Mouse (Mus musculus): ENCODE data around the gene Spg20. TPM values are rescaled to one million over a fixed set of nuclear protein-coding genes. Genes with fewer than 3 reads are reported as not detected.

Gene Spg20
- polyA plus RNA-seq, 1 experiment from 2014 or later, result 18.7 TPM

DNA sequence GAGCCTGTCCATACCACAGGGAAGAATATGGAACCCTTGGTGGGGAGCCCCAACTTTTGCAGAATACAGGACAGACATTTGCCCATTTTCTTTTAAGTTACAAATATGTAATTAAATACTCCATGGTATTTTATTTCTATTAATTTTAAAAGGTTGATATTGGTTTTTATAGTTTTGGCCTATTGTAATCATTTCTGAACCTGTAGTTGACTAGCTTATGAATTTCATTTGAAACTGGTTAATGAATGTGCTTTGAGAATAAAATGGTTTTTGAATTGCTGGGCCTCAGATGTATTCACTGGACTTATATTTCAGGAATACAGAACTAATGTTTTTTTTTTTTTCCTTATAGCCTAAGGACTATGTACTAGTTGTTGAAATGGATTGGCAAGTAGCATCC, 25.1 kb downstream of the Spg20 start, which contains the start of gene Ccdc169:
TSS of gene Ccdc169 (plus strand) at position 301 of the 400 bp plus-strand sequence.
- Histone ChIP-seq H3K4me2 (replicated peaks; ENCODE audit: low read depth, low read length) (no peak within 1 kb of the TSS), H3K27ac (ENCODE audit: low read length) (no peak within 1 kb of the TSS), H3K27me3 (replicated peaks; ENCODE audit: insufficient read depth, low read length) (no peaks in the 10 kb centered on the region), H3K4me1 (ENCODE audit: insufficient read depth, low read depth, low read length) (no peaks in the 10 kb centered on the region), H3K9ac (replicated peaks; ENCODE audit: low read depth) (no peak within 1 kb of the TSS), H3K4me3 (ENCODE audit: low read depth, low read length) (no peak within 1 kb of the TSS), H3K9me3 (ENCODE audit: low read length) (no peaks in the 10 kb centered on the region), H3K36me3 (ENCODE audit: insufficient read depth, low read length) (peaks cover 27% of the 10 kb centered on the region)
- ATAC-seq (no peak), DNase-seq (ENCODE audit: low spot score) (no peak)
- TF ChIP-seq CTCF (IDR thresholded peaks at IDR 0.05) (no peak), EP300 (IDR thresholded peaks at IDR 0.05) (no peak)

DNA sequence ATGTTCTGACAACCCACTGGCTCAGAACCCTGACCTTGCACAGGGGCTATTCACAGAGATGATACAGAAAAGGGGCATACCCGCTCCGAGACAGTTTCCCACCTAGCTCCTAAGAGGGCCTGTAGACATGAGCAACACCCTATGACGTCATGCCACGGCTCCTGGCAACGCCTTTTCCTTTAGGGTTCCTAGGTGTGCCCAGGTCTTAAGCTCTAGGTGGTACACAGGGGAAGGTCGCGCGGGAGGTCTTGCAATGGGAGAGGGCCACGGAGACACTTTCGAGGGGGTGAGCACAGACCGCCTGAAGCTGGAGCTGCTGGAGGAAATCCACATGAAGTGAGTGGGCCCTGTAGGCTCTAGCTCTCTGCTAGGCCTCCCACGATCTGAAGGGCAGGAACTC, 27.9 kb downstream of the Spg20 start:
- no peaks in the 10 kb centered on the region for H3K9me3 ChIP-seq (ENCODE audit: low read length)
- H3K27ac ChIP-seq (ENCODE audit: low read length), result no peak overlapping the region
- no peak for ATAC-seq
- H3K9ac ChIP-seq (replicated peaks; ENCODE audit: low read depth), result no peak overlapping the region
- H3K4me3 ChIP-seq (ENCODE audit: low read depth, low read length), result no peak overlapping the region
- no peak overlapping the region for H3K4me2 ChIP-seq (replicated peaks; ENCODE audit: low read depth, low read length)
- no peak for DNase-seq (ENCODE audit: low spot score)
- TF ChIP-seq EP300 (IDR thresholded peaks at IDR 0.05) (no peak), CTCF (IDR thresholded peaks at IDR 0.05) (no peak)
- H3K4me1 ChIP-seq (ENCODE audit: insufficient read depth, low read depth, low read length), result no peaks in the 10 kb centered on the region
- H3K36me3 ChIP-seq (ENCODE audit: insufficient read depth, low read length), result peaks cover 11% of the 10 kb centered on the region; the same call in 1 of the 2 replicates
- H3K27me3 ChIP-seq (replicated peaks; ENCODE audit: insufficient read depth, low read length), result no peaks in the 10 kb centered on the region
- WGBS, result 93% methylated on average over 12 of the region's 12 CpGs

GRCm38 (mm10) chr3:55141401-55141800, 29.5 kb downstream of the Spg20 start:
- ATAC-seq (no peak), DNase-seq (ENCODE audit: low spot score) (no peak)
- TF ChIP-seq CTCF (IDR thresholded peaks at IDR 0.05), result no peak
- TF ChIP-seq EP300 (IDR thresholded peaks at IDR 0.05), result no peak
- no peak overlapping the region for H3K9ac ChIP-seq (replicated peaks; ENCODE audit: low read depth)
- no peak overlapping the region for H3K27ac ChIP-seq (ENCODE audit: low read length)
- H3K4me3 ChIP-seq (ENCODE audit: low read depth, low read length), result no peak overlapping the region
- 0 out of 2 replicates have a peak, but pooled peaks cover 2% of the 10 kb centered on the region for H3K36me3 ChIP-seq (ENCODE audit: insufficient read depth, low read length)
- H3K27me3 ChIP-seq (replicated peaks; ENCODE audit: insufficient read depth, low read length), result no peaks in the 10 kb centered on the region
- 70% methylated on average over 2 of the region's 2 CpGs for WGBS
- no peak overlapping the region for H3K4me2 ChIP-seq (replicated peaks; ENCODE audit: low read depth, low read length)
- no peaks in the 10 kb centered on the region for H3K9me3 ChIP-seq (ENCODE audit: low read length)
- H3K4me1 ChIP-seq (ENCODE audit: insufficient read depth, low read depth, low read length), result no peaks in the 10 kb centered on the region

DNA sequence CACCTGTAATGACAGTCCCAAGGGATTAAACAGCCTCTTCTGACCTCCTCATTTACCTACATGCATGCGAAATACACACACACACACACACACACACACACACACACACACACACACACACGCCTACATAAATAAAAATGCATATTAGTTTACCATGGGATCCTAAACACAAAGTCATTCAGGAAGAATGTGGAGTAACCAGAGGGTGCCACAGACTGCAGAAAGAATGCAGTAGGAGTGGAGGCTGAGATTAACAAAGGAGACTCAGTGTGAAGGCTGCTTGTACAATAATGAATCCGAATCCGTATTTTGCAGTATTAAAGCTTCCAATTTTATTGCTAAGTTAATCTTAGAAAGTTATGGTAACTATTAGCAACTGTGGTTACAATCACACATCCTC, 33.0 kb downstream of the Spg20 start:
- Histone ChIP-seq H3K4me2 (replicated peaks; ENCODE audit: low read depth, low read length) (no peak overlapping the region), H3K4me3 (ENCODE audit: low read depth, low read length) (no peak overlapping the region), H3K27me3 (replicated peaks; ENCODE audit: insufficient read depth, low read length) (no peaks in the 10 kb centered on the region), H3K36me3 (ENCODE audit: insufficient read depth, low read length) (no peaks in the 10 kb centered on the region), H3K9ac (replicated peaks; ENCODE audit: low read depth) (no peak overlapping the region), H3K9me3 (ENCODE audit: low read length) (no peaks in the 10 kb centered on the region), H3K4me1 (ENCODE audit: insufficient read depth, low read depth, low read length) (no peaks in the 10 kb centered on the region), H3K27ac (ENCODE audit: low read length) (no peak overlapping the region)
- DNase-seq (ENCODE audit: low spot score) (no peak), ATAC-seq (no peak)
- TF ChIP-seq CTCF (IDR thresholded peaks at IDR 0.05), result no peak
- TF ChIP-seq EP300 (IDR thresholded peaks at IDR 0.05), result no peak
- 73% methylated on average over 4 of the region's 4 CpGs for WGBS

DNA sequence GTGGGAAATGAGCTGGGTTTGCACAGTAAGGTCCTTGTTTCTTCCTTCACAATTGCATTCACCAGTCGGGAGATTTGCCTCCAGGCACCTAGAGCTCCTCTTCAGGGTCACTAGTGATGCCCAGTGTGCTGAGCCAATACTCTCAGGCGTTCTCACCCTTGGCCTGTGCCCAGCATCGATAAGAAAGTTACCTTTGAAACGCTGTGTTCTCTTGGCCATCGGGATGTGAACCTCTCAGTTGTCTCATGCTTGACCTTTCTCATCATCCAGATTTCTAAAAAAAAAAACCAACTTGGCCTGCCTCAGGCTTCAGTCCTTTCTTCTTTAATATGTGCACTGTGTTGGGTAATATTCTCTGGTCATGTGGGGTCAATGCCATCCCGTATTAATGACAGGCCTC, 34.5 kb downstream of the Spg20 start:
- Histone ChIP-seq H3K27me3 (replicated peaks; ENCODE audit: insufficient read depth, low read length) (no peaks in the 10 kb centered on the region), H3K4me3 (ENCODE audit: low read depth, low read length) (no peak overlapping the region), H3K27ac (ENCODE audit: low read length) (no peak overlapping the region), H3K4me1 (ENCODE audit: insufficient read depth, low read depth, low read length) (no peaks in the 10 kb centered on the region), H3K36me3 (ENCODE audit: insufficient read depth, low read length) (no peaks in the 10 kb centered on the region), H3K9ac (replicated peaks; ENCODE audit: low read depth) (no peak overlapping the region), H3K9me3 (ENCODE audit: low read length) (no peaks in the 10 kb centered on the region), H3K4me2 (replicated peaks; ENCODE audit: low read depth, low read length) (no peak overlapping the region)
- DNase-seq (ENCODE audit: low spot score), result no peak
- 72% methylated on average over 6 of the region's 6 CpGs for WGBS
- ATAC-seq, result no peak
- TF ChIP-seq EP300 (IDR thresholded peaks at IDR 0.05) (no peak), CTCF (IDR thresholded peaks at IDR 0.05) (no peak)

DNA sequence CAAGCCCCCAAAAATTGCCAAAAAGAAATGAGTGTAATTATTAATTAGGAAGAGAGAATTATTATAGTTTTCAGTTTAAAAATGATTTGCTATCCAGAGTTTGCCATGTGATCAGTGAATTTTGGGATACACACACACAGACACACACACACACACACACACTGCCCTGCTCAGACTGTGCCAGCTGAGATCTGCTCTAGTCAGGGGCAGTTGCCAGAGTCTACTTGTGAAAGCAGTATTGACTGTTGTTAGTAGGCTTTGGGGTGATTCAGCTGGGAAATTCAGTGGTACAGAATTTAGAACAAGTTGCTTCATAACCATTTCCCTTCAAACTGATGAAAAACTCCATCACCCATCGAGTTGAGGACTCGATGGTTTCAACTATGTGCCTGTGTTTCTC, 35.2 kb downstream of the Spg20 start:
- 77% methylated on average over 2 of the region's 2 CpGs for WGBS
- H3K27me3 ChIP-seq (replicated peaks; ENCODE audit: insufficient read depth, low read length), result no peaks in the 10 kb centered on the region
- H3K4me3 ChIP-seq (ENCODE audit: low read depth, low read length), result no peak overlapping the region
- no peak overlapping the region for H3K4me2 ChIP-seq (replicated peaks; ENCODE audit: low read depth, low read length)
- no peak for TF ChIP-seq EP300 (IDR thresholded peaks at IDR 0.05)
- TF ChIP-seq CTCF (IDR thresholded peaks at IDR 0.05), result no peak
- ATAC-seq (no peak), DNase-seq (ENCODE audit: low spot score) (no peak)
- no peak overlapping the region for H3K27ac ChIP-seq (ENCODE audit: low read length)
- no peaks in the 10 kb centered on the region for H3K36me3 ChIP-seq (ENCODE audit: insufficient read depth, low read length)
- no peaks in the 10 kb centered on the region for H3K4me1 ChIP-seq (ENCODE audit: insufficient read depth, low read depth, low read length)
- no peak overlapping the region for H3K9ac ChIP-seq (replicated peaks; ENCODE audit: low read depth)
- no peaks in the 10 kb centered on the region for H3K9me3 ChIP-seq (ENCODE audit: low read length)

- TF ChIP-seq CTCF (IDR thresholded peaks at IDR 0.05), result no peak
- no peak for TF ChIP-seq EP300 (IDR thresholded peaks at IDR 0.05)
- no peaks in the 10 kb centered on the region for H3K27me3 ChIP-seq (replicated peaks; ENCODE audit: insufficient read depth, low read length)
- ATAC-seq, result no peak
- no peaks in the 10 kb centered on the region for H3K4me1 ChIP-seq (ENCODE audit: insufficient read depth, low read depth, low read length)
- no peak for DNase-seq (ENCODE audit: low spot score)
- no peak overlapping the region for H3K4me2 ChIP-seq (replicated peaks; ENCODE audit: low read depth, low read length)
- H3K9ac ChIP-seq (replicated peaks; ENCODE audit: low read depth), result no peak overlapping the region
- no peak overlapping the region for H3K4me3 ChIP-seq (ENCODE audit: low read depth, low read length)
- no peaks in the 10 kb centered on the region for H3K9me3 ChIP-seq (ENCODE audit: low read length)
- no peak overlapping the region for H3K27ac ChIP-seq (ENCODE audit: low read length)
- WGBS, result 47% methylated on average over 3 of the region's 3 CpGs
- H3K36me3 ChIP-seq (ENCODE audit: insufficient read depth, low read length), result no peaks in the 10 kb centered on the region
Observed at GRCm38 (mm10) chr3:55148091-55148490, 36.2 kb downstream of the Spg20 start.
